ENCODE assay signal across 13 mouse cellular contexts in the genomic region with DNA sequence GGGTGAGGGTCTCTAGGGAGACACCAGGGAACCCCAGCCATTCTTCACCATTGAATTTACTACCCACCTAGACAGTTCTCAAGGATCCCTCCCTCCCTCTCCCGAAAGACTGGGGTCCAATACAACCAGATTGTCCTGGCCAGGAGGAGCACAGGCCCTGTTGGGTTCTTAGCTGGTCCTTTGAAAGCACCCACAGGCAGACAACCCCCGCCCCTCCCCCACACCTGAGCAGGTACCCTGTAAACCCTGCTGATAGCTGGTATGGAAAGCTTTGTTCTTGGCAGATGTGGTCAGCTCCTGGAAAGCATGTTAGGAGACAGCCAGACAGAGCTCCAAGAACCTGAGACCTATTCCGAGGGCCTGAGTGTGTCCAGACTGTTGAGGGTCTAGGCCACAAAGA. TPM values are rescaled to one million over a fixed set of nuclear protein-coding genes. Genes with fewer than 3 reads are reported as not detected.
DNase-seq lines count a peak whose midpoint lies in the region; ATAC-seq and TF ChIP-seq lines count a peak whose summit lies in the region.
"Had no signal": no experiment of that assay in that cellular context is flagged by ENCODE, and none has a peak within 500 bp of the region (broad histone marks: within the 10 kb centered on the region; RNA-seq: fewer than 3 reads in every experiment).

No protein-coding gene starts in this region.

- peak overlapping the region; percentile 99; the same call in 1 of the 2 replicates for H3K27ac ChIP-seq in lung, postnatal 0 days (ENCODE audit: low read length)

- peak; percentile 16 for DNase-seq in CD4-positive, CD25-positive, alpha-beta regulatory T cell, adult 2 months (ENCODE audit: low read depth, low spot score)
- peak; percentile 27 for DNase-seq in heart, postnatal 4 days
- no peak for DNase-seq in heart, postnatal 10 days
- DNase-seq in lung, postnatal 0 days (ENCODE audit: low spot score): no peak
- no peak for DNase-seq in lung, adult 2 months
- DNase-seq in cerebellum, adult 8-10 months: peak; percentile 52
- no peak for DNase-seq in frontal cortex, postnatal 14 days (ENCODE audit: low spot score in 2 of 2)
- DNase-seq: adrenal gland, adult 2 months; embryo, embryonic 11 days; lung, postnatal 10 days; right cerebral cortex, postnatal 14 days had no signal

- H3K4me2 ChIP-seq in lung, postnatal 0 days (replicated peaks; ENCODE audit: low read depth, low read length): no peak overlapping the region

- H3K4me3 ChIP-seq in lung, postnatal 0 days (ENCODE audit: low read depth, low read length): no peak overlapping the region
- H3K4me3 ChIP-seq in lung, adult 2 months (replicated peaks; ENCODE audit: extremely low read depth, low read depth, low read length): no peak overlapping the region

- intact Hi-C loops in heart, postnatal 10 days (cut with DNase I): loop anchor here (1.0 kb wide), 1 partner anchor 8 kb away; no protein-coding TSS in a partner anchor

- H3K27me3 ChIP-seq in lung, postnatal 0 days (replicated peaks; ENCODE audit: insufficient read depth, low read length): no peaks in the 10 kb centered on the region
- H3K27me3 ChIP-seq: limb, embryonic 13.5 days had no signal

- 92% methylated on average over 3 of the region's 3 CpGs for whole genome bisulfite sequencing in lung, postnatal 0 days
- WGBS in lung, adult 2 months: 96% methylated on average over 3 of the region's 3 CpGs

- no peak for TF ChIP-seq EP300 in lung, postnatal 0 days (IDR thresholded peaks at IDR 0.05)

- no peaks in the 10 kb centered on the region for H3K9me3 ChIP-seq in lung, postnatal 0 days (ENCODE audit: low read length)
- H3K9me3 ChIP-seq: limb, embryonic 13.5 days had no signal

- no peak for TF ChIP-seq POLR2A in lung, adult 2 months (IDR thresholded peaks at IDR 0.05; ENCODE audit: borderline replicate concordance, extremely low read depth, low read depth, low read length)

- no peak for ATAC-seq in CD4-positive, CD25-positive, alpha-beta regulatory T cell, adult 4 months
- no peak for ATAC-seq in lung, postnatal 0 days

- H3K4me1 ChIP-seq in lung, postnatal 0 days (ENCODE audit: insufficient read depth, low read depth, low read length): peaks cover 12% of the 10 kb centered on the region
- peaks cover 20% of the 10 kb centered on the region for H3K4me1 ChIP-seq in lung, adult 2 months (ENCODE audit: control insufficient read depth, insufficient read depth, low read length)

- H3K9ac ChIP-seq in lung, postnatal 0 days (replicated peaks; ENCODE audit: low read depth): no peak overlapping the region

- TF ChIP-seq CTCF in lung, postnatal 0 days (IDR thresholded peaks at IDR 0.05): no peak
- no peak for TF ChIP-seq CTCF in lung, adult 2 months (IDR thresholded peaks at IDR 0.05; ENCODE audit: insufficient read depth, low read length)

- peaks cover 9% of the 10 kb centered on the region; the same call in 1 of the 2 replicates for H3K36me3 ChIP-seq in lung, postnatal 0 days (ENCODE audit: insufficient read depth, low read length)

RNA-seq across cellular contexts. Expression of gene Pim3, which starts 1.2 kb away (rescaled TPM):
- 1 to 10 TPM; 1.5 to 4.3 TPM for polyA plus RNA-seq in CD4-positive, CD25-positive, alpha-beta regulatory T cell, adult 4 months (2017; shearing (Covaris generic))
- total RNA-seq in heart, postnatal 4 days (2021): 10 to 100 TPM; 36.8 to 40.2 TPM
- total RNA-seq in heart, postnatal 10 days (2021): 10 to 100 TPM; 49.8 to 85.5 TPM
- 66.0 and 69.6 TPM in 2 replicates for polyA plus RNA-seq in lung, postnatal 0 days (2015; fragmentation: Nextera tagmentation; extraction: Ambion mirVana)
- 55.0 and 97.1 TPM in 2 replicates for polyA plus RNA-seq in lung, adult 2 months (2012; rRNA removed)

RNA-seq across cellular contexts. Expression of gene Creld2, which starts 41.3 kb away (rescaled TPM):
- polyA plus RNA-seq in CD4-positive, CD25-positive, alpha-beta regulatory T cell, adult 4 months (2017; shearing (Covaris generic)): 10 to 100 TPM; 24.7 to 25.1 TPM
- total RNA-seq in heart, postnatal 4 days (2021): 10 to 100 TPM; 20.2 to 25.7 TPM
- total RNA-seq in heart, postnatal 10 days (2021): 10 to 100 TPM; 16.8 to 20.3 TPM
- polyA plus RNA-seq in lung, postnatal 0 days (2015; fragmentation: Nextera tagmentation; extraction: Ambion mirVana): 62.6 and 76.5 TPM in 2 replicates
- 34.1 and 37.5 TPM in 2 replicates for polyA plus RNA-seq in lung, adult 2 months (2012; rRNA removed)

RNA-seq across cellular contexts. Expression of gene Alg12, which starts 41.7 kb away (rescaled TPM):
- 10 to 100 TPM; 17.1 to 23.5 TPM for polyA plus RNA-seq in CD4-positive, CD25-positive, alpha-beta regulatory T cell, adult 4 months (2017; shearing (Covaris generic))
- total RNA-seq in heart, postnatal 4 days (2021): 1 to 10 TPM; 6.6 to 9.0 TPM
- total RNA-seq in heart, postnatal 10 days (2021): 1 to 10 TPM; 8.6 to 8.8 TPM
- polyA plus RNA-seq in lung, postnatal 0 days (2015; fragmentation: Nextera tagmentation; extraction: Ambion mirVana): 7.2 and 7.9 TPM in 2 replicates
- 16.4 and 16.7 TPM in 2 replicates for polyA plus RNA-seq in lung, adult 2 months (2012; rRNA removed)

Comparison
In these comparisons a context has a peak if more than half of its experiments do, and no peak if none do; other contexts are left out.
1. DNase-seq: peak in CD4-positive, CD25-positive, alpha-beta regulatory T cell, adult 2 months (single experiment), heart, postnatal 4 days (single experiment) and cerebellum, adult 8-10 months (single experiment); none in heart, postnatal 10 days (0 of 2), lung, postnatal 0 days (single experiment), lung, adult 2 months (single experiment) and frontal cortex, postnatal 14 days (0 of 2).
2. RNA of gene Pim3, which starts 1.2 kb away (polyA plus RNA-seq): 66.0 to 69.6 TPM in lung, postnatal 0 days and 55.0 to 97.1 TPM in lung, adult 2 months; 1.5 to 4.3 TPM in CD4-positive, CD25-positive, alpha-beta regulatory T cell, adult 4 months; every median in the first group is over 10 times any median in the second.